Mouse (Mus musculus): ENCODE results near the gene Psmb3. TPM values are rescaled to one million over a fixed set of nuclear protein-coding genes. Genes with fewer than 3 reads are reported as not detected.
A peak's percentile ranks its signal among the peaks of the same experiment; 100 is the strongest.

Psmb3 gene
- total RNA-seq, 2 experiments from 2014 or later, result 168 to 283 TPM

- ATAC-seq (replicated peaks; ENCODE audit: poor library complexity, severe bottlenecking), result peak; percentile 93
Observed at GRCm38 (mm10) chr11:97744718-97745330, 41.6 kb downstream of the Psmb3 start.

GRCm38 (mm10) chr11:97745331-97745721, 42.1 kb downstream of the Psmb3 start:
- ATAC-seq (replicated peaks; ENCODE audit: poor library complexity, severe bottlenecking), result no peak

DNA sequence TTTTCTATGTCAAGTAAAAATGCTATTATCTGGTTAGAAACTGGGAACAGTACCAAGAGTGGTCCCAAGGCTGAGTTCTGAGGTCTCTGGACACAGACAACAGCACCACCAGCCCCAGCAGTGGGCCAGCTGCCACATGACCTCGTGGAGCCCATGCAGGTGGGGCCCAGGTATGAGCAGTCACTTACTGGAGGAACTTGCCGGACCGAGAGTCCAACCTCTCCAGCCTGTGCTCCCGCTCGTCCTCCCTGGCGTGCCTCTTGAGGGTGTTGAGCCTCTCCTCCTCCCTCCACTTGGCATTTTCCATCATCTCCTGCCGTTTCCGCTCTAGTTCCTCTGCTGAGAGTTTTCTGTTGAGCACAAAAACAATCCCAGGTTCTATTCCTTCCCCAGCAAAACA, 44.6 kb downstream of the Psmb3 start:
- no peak for ATAC-seq (replicated peaks; ENCODE audit: poor library complexity, severe bottlenecking)

DNA sequence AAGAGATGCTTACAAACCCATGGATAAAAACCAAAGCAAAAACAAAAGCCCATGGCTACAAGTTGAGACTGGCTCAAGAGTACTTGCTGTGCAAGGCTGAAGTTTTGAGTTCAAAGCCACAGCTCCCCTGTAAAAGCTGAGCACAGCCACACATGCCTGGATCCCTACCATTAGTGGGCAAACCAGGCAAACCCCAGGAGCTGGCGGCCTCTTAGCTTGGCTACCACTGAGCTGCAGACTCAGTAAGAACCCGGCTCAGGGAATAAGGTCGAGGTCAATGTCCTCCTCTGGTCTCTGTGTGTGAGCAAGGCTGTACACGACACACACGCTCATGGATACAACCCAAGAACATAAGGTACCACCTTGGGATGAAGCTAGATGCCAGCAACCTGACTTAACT, 45.3 kb downstream of the Psmb3 start:
- ATAC-seq (replicated peaks; ENCODE audit: poor library complexity, severe bottlenecking), result no peak

- no peak for ATAC-seq (replicated peaks; ENCODE audit: poor library complexity, severe bottlenecking)
Observed at GRCm38 (mm10) chr11:97753277-97753676, 50.1 kb downstream of the Psmb3 start.

DNA sequence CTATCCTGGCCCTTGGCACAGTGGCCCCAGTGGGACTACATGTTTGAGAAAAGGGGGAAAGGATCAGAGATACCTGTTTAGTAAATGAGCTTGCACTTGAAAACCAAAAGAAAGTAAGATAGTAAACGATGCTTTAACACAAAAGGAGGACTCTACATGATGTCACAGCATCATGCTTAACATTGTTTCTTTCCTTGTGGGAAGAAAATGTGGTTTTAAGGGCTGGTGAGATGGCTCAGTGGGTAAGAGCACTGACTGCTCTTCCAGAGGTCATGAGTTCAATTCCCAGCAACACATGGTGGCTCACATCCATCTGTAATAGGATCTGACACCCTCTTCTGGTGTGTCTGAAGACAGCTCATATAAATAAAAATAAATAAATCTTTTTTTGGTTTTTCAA, 54.9 kb downstream of the Psmb3 start:
- no peak for ATAC-seq (replicated peaks; ENCODE audit: poor library complexity, severe bottlenecking)

- no peak for ATAC-seq (replicated peaks; ENCODE audit: poor library complexity, severe bottlenecking)
Observed at GRCm38 (mm10) chr11:97758942-97759341, 55.7 kb downstream of the Psmb3 start.

GRCm38 (mm10) chr11:97761638-97762037, 58.4 kb downstream of the Psmb3 start:
- ATAC-seq (replicated peaks; ENCODE audit: poor library complexity, severe bottlenecking), result no peak

Other genes with a start within 250 kb of the Psmb3 start
- gene 4933428G20Rik, start 203.1 kb upstream of the Psmb3 start, total RNA-seq (2014; fragmentation: Nextera tagmentation), result not detected in 2 replicates
- gene 4933428G20Rik, start 203.1 kb upstream of the Psmb3 start, total RNA-seq (2017), result 0.22 TPM in 1 of 2 replicates, not detected in the other
- gene Srcin1, start 127.2 kb upstream of the Psmb3 start, total RNA-seq (2014; fragmentation: Nextera tagmentation), result not detected in 2 replicates
- gene Srcin1, start 127.2 kb upstream of the Psmb3 start, total RNA-seq (2017), result not detected in 2 replicates
- gene Epop, start 73.7 kb upstream of the Psmb3 start, total RNA-seq (2014; fragmentation: Nextera tagmentation), result 7.5 and 8.1 TPM in 2 replicates
- gene Epop, start 73.7 kb upstream of the Psmb3 start, total RNA-seq (2017), result 1.6 and 2.5 TPM in 2 replicates
- gene Mllt6, start 40.0 kb upstream of the Psmb3 start, total RNA-seq (2014; fragmentation: Nextera tagmentation), result 5.7 and 8.5 TPM in 2 replicates
- 4.9 and 6.5 TPM in 2 replicates for gene Mllt6, start 40.0 kb upstream of the Psmb3 start, total RNA-seq (2017)
- 48.1 and 62.9 TPM in 2 replicates for gene Cisd3, start 17.6 kb upstream of the Psmb3 start, total RNA-seq (2014; fragmentation: Nextera tagmentation)
- gene Cisd3, start 17.6 kb upstream of the Psmb3 start, total RNA-seq (2017), result 0.82 and 6.5 TPM in 2 replicates
- gene Pcgf2, start 2.9 kb upstream of the Psmb3 start, total RNA-seq (2014; fragmentation: Nextera tagmentation), result 6.3 and 14.3 TPM in 2 replicates
- gene Pcgf2, start 2.9 kb upstream of the Psmb3 start, total RNA-seq (2017), result 1.8 and 2.8 TPM in 2 replicates
- 23.4 and 28.1 TPM in 2 replicates for gene Pip4k2b, start 41.3 kb downstream of the Psmb3 start, total RNA-seq (2014; fragmentation: Nextera tagmentation)
- gene Pip4k2b, start 41.3 kb downstream of the Psmb3 start, total RNA-seq (2017), result 16.6 and 20.8 TPM in 2 replicates
- 9.0 and 13.0 TPM in 2 replicates for gene Cwc25, start 63.2 kb downstream of the Psmb3 start, total RNA-seq (2014; fragmentation: Nextera tagmentation)
- gene Cwc25, start 63.2 kb downstream of the Psmb3 start, total RNA-seq (2017), result 16.3 and 18.9 TPM in 2 replicates
- not detected in 2 replicates for gene 1700001P01Rik, start 72.5 kb downstream of the Psmb3 start, total RNA-seq (2014; fragmentation: Nextera tagmentation)
- gene 1700001P01Rik, start 72.5 kb downstream of the Psmb3 start, total RNA-seq (2017), result not detected in 2 replicates
- 2,177 and 2,335 TPM in 2 replicates for gene Rpl23, start 79.0 kb downstream of the Psmb3 start, total RNA-seq (2014; fragmentation: Nextera tagmentation)
- 2,263 and 3,329 TPM in 2 replicates for gene Rpl23, start 79.0 kb downstream of the Psmb3 start, total RNA-seq (2017)
- 60.5 and 60.7 TPM in 2 replicates for gene Lasp1, start 95.6 kb downstream of the Psmb3 start, total RNA-seq (2014; fragmentation: Nextera tagmentation)
- 92.5 and 124 TPM in 2 replicates for gene Lasp1, start 95.6 kb downstream of the Psmb3 start, total RNA-seq (2017)
- 3.8 TPM in 1 of 2 replicates, not detected in the other for gene B230217C12Rik, start 137.4 kb downstream of the Psmb3 start, total RNA-seq (2014; fragmentation: Nextera tagmentation)
- gene B230217C12Rik, start 137.4 kb downstream of the Psmb3 start, total RNA-seq (2017), result 1.3 TPM in 1 of 2 replicates, not detected in the other
- not detected in 2 replicates for gene Fbxo47, start 180.8 kb downstream of the Psmb3 start, total RNA-seq (2014; fragmentation: Nextera tagmentation)
- gene Fbxo47, start 180.8 kb downstream of the Psmb3 start, total RNA-seq (2017), result 2.0 and 2.2 TPM in 2 replicates